Mouse (Mus musculus) C2C12 (cell line): ENCODE measurements around the gene Impg1.

Source experiments
- CEBPB ChIP-seq: IDR thresholded peaks from one replicate; pipeline ENCODE4 v1.6.1; 2011; ENCODE audit warnings: low read depth, mild to moderate bottlenecking, control low read depth, moderate library complexity
- CTCF ChIP-seq: IDR thresholded peaks from one replicate; pipeline ENCODE4 v1.5.1; 2011; ENCODE audit not compliant: control insufficient read depth, insufficient read depth, insufficient read length
- FOSL1 ChIP-seq: IDR thresholded peaks from one replicate; pipeline ENCODE4 v1.8.0; 2011; ENCODE audit warnings: mild to moderate bottlenecking, low read length; ENCODE audit not compliant: poor library complexity, insufficient read depth, severe bottlenecking
- MAX ChIP-seq: IDR thresholded peaks from one replicate; pipeline ENCODE4 v1.6.1; 2011; ENCODE audit warnings: mild to moderate bottlenecking, control low read depth
- MYOD1 ChIP-seq: IDR thresholded peaks from one replicate; pipeline ENCODE4 v1.6.1; 2011; ENCODE audit warnings: low read depth; ENCODE audit not compliant: control insufficient read depth, insufficient read length
- MYOG ChIP-seq: IDR thresholded peaks from one replicate; pipeline ENCODE4 v1.6.1; 2011; ENCODE audit not compliant: control insufficient read depth, insufficient read length; ENCODE audit errors: extremely low read depth
- USF1 ChIP-seq: IDR thresholded peaks from one replicate; pipeline ENCODE4 v1.6.1; 2011; ENCODE audit warnings: low read depth, mild to moderate bottlenecking, control low read depth, moderate library complexity

- TF ChIP-seq CTCF, result no peak
- TF ChIP-seq USF1, result no peak
- TF ChIP-seq MYOD1, result no peak
- no peak for TF ChIP-seq MAX
- no peak for TF ChIP-seq FOSL1
- no peak for TF ChIP-seq MYOG
- TF ChIP-seq CEBPB, result no peak
Measured at GRCm38 (mm10) chr9:80296086-80296485, 169.2 kb downstream of the Impg1 start.
